Mouse (Mus musculus): Measurements from ENCODE around the gene Hsdl2. TPM values are rescaled to one million over a fixed set of nuclear protein-coding genes. Genes with fewer than 3 reads are reported as not detected.

The Hsdl2 gene
- polyA plus RNA-seq, 1 experiment from 2014 or later: 29.3 TPM

- 77% methylated on average over 1 of the region's 1 CpGs for WGBS
Measured at GRCm38 (mm10) chr4:59662163-59662562, 80.8 kb downstream of the Hsdl2 start.

GRCm38 (mm10) chr4:59663451-59663850, 82.1 kb downstream of the Hsdl2 start:
- Histone ChIP-seq H3K36me3 (ENCODE audit: insufficient read depth, low read length) (no peaks in the 10 kb centered on the region), H3K4me1 (ENCODE audit: insufficient read depth, low read length) (no peaks in the 10 kb centered on the region), H3K9ac (replicated peaks; ENCODE audit: low read length) (no peak overlapping the region), H3K4me3 (ENCODE audit: low read length) (no peak overlapping the region), H3K9me3 (ENCODE audit: low read length) (no peaks in the 10 kb centered on the region), H3K27me3 (ENCODE audit: insufficient read depth, low read length) (no peaks in the 10 kb centered on the region), H3K27ac (ENCODE audit: low read length) (no peak overlapping the region), H3K4me2 (replicated peaks; ENCODE audit: low read depth, low read length) (no peak overlapping the region)
- 90% methylated on average over 6 of the region's 6 CpGs for WGBS
- 0 out of 2 replicates have a peak, but pooled peaks have one; percentile 9 for ATAC-seq (ENCODE audit: low FRiP score, low TSS enrichment)

More at GRCm38 (mm10) chr4:59662163-59662562, 80.8 kb downstream of the Hsdl2 start:
- no peaks in the 10 kb centered on the region for H3K9me3 ChIP-seq (ENCODE audit: low read length)
- no peak overlapping the region for H3K4me3 ChIP-seq (ENCODE audit: low read length)
- no peak overlapping the region for H3K9ac ChIP-seq (replicated peaks; ENCODE audit: low read length)
- H3K4me1 ChIP-seq (ENCODE audit: insufficient read depth, low read length): no peaks in the 10 kb centered on the region
- H3K27me3 ChIP-seq (ENCODE audit: insufficient read depth, low read length): no peaks in the 10 kb centered on the region
- H3K36me3 ChIP-seq (ENCODE audit: insufficient read depth, low read length): no peaks in the 10 kb centered on the region
- ATAC-seq (ENCODE audit: low FRiP score, low TSS enrichment): no peak
- no peak overlapping the region for H3K27ac ChIP-seq (ENCODE audit: low read length)
- no peak overlapping the region for H3K4me2 ChIP-seq (replicated peaks; ENCODE audit: low read depth, low read length)

GRCm38 (mm10) chr4:59666550-59667317, 85.4 kb downstream of the Hsdl2 start:
- Histone ChIP-seq H3K4me2 (replicated peaks; ENCODE audit: low read depth, low read length) (no peak overlapping the region), H3K9ac (replicated peaks; ENCODE audit: low read length) (no peak overlapping the region), H3K27ac (ENCODE audit: low read length) (no peak overlapping the region), H3K36me3 (ENCODE audit: insufficient read depth, low read length) (no peaks in the 10 kb centered on the region), H3K27me3 (ENCODE audit: insufficient read depth, low read length) (no peaks in the 10 kb centered on the region), H3K9me3 (ENCODE audit: low read length) (no peaks in the 10 kb centered on the region), H3K4me3 (ENCODE audit: low read length) (no peak overlapping the region), H3K4me1 (ENCODE audit: insufficient read depth, low read length) (no peaks in the 10 kb centered on the region)
- WGBS: 82% methylated on average over 3 of the region's 3 CpGs
- ATAC-seq (ENCODE audit: low FRiP score, low TSS enrichment): no peak

- Histone ChIP-seq H3K4me3 (ENCODE audit: low read length) (no peak overlapping the region), H3K27me3 (ENCODE audit: insufficient read depth, low read length) (no peaks in the 10 kb centered on the region), H3K36me3 (ENCODE audit: insufficient read depth, low read length) (no peaks in the 10 kb centered on the region), H3K27ac (ENCODE audit: low read length) (no peak overlapping the region), H3K4me1 (ENCODE audit: insufficient read depth, low read length) (no peaks in the 10 kb centered on the region), H3K9ac (replicated peaks; ENCODE audit: low read length) (no peak overlapping the region), H3K4me2 (replicated peaks; ENCODE audit: low read depth, low read length) (no peak overlapping the region), H3K9me3 (ENCODE audit: low read length) (no peaks in the 10 kb centered on the region)
- 0 out of 2 replicates have a peak, but pooled peaks have one; percentile 19 for ATAC-seq (ENCODE audit: low FRiP score, low TSS enrichment)
- WGBS: 48% methylated on average over 3 of the region's 3 CpGs
Measured at GRCm38 (mm10) chr4:59668050-59668449, 86.7 kb downstream of the Hsdl2 start.

Other genes with a start within 250 kb of the Hsdl2 start
- 9.1 and 11.5 TPM in 2 replicates for gene Susd1, start 142.9 kb upstream of the Hsdl2 start, polyA plus RNA-seq (2015; fragmentation: Nextera tagmentation; extraction: Ambion mirVana)
- 68.0 and 74.3 TPM in 2 replicates for gene Ptbp3, start 32.2 kb upstream of the Hsdl2 start, polyA plus RNA-seq (2015; fragmentation: Nextera tagmentation; extraction: Ambion mirVana)
- 35.8 and 38.6 TPM in 2 replicates for gene E130308A19Rik, start 44.6 kb downstream of the Hsdl2 start, polyA plus RNA-seq (2015; fragmentation: Nextera tagmentation; extraction: Ambion mirVana)
- 57.1 and 60.3 TPM in 2 replicates for gene Inip, start 220.0 kb downstream of the Hsdl2 start, polyA plus RNA-seq (2015; fragmentation: Nextera tagmentation; extraction: Ambion mirVana)
- gene Snx30, start 224.3 kb downstream of the Hsdl2 start, polyA plus RNA-seq (2015; fragmentation: Nextera tagmentation; extraction: Ambion mirVana): 6.6 and 7.3 TPM in 2 replicates